Comparison of ENCODE assay signal across 7 mouse cellular contexts in the genomic region with DNA sequence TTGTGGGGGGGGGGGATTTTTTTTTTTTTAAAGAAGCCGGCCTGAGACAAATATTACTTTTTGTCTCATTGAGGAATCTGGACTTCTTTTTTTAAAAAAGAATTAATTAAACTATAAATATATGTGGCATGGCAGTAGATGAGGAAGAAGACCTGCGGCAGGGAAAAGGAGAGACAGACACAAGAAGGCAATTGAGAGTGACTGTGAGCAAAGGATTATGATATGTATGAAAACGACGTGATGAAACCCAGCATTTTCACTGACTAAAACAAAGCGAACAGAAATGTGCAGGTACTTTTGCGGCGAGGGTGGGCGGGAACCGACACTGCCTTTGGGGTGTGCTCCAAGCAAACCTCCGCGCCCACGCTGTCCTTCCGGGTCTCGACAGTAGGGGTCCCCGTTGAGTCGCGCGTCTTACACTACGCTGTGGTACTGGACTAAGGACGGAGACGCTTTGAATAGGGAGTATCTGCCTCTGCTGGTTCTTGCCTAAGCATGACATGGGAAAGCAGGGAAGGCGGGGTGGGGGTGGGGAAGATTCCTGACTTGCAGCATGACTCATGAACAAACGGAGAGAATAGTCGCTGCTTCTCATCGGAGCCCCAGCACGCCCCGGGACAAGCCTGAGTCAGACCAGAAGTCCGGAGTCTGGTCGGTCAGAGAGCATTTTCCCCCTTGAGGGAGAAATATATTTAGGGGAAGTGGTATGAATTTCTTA. TPM values are rescaled to one million over a fixed set of nuclear protein-coding genes. Genes with fewer than 3 reads are reported as not detected.
DNase-seq lines count a peak whose midpoint lies in the region; ATAC-seq and TF ChIP-seq lines count a peak whose summit lies in the region.

No protein-coding gene starts in this region.

- peaks cover 13% of the 10 kb centered on the region for H3K4me1 ChIP-seq in embryonic facial prominence, embryonic 13.5 days
- peaks cover 3% of the 10 kb centered on the region; the same call in 1 of the 2 replicates for H3K4me1 ChIP-seq in heart, adult 2 months (ENCODE audit: control insufficient read depth, insufficient read depth, low read length)
- no peaks in the 10 kb centered on the region for H3K4me1 ChIP-seq in limb, embryonic 13.5 days
- peaks cover 13% of the 10 kb centered on the region for H3K4me1 ChIP-seq in midbrain, embryonic 16.5 days (ENCODE audit: control insufficient read depth, insufficient read depth, low read length)

- TF ChIP-seq EP300 in heart, adult 2 months (IDR thresholded peaks at IDR 0.05; ENCODE audit: insufficient read depth, low read depth, low read length) = peak; percentile 98; the same call in 1 of the 2 replicates

- intact Hi-C loops in heart, adult 2 months (cut with DNase I) = loop anchor here (1.0 to 5.0 kb wide), 7 partner anchors 29 to 249 kb away; a partner anchor contains a TSS

- TF ChIP-seq POLR2A in heart, adult 2 months (IDR thresholded peaks at IDR 0.05; ENCODE audit: insufficient read depth, low read depth, low read length) = peak; percentile 55

- no peak overlapping the region for H3K27ac ChIP-seq in embryonic facial prominence, embryonic 13.5 days
- peak overlapping the region; percentile 86 for H3K27ac ChIP-seq in heart, adult 2 months
- H3K27ac ChIP-seq in limb, embryonic 13.5 days = no peak overlapping the region
- H3K27ac ChIP-seq in midbrain, embryonic 16.5 days (ENCODE audit: low read length) = 0 out of 2 replicates have a peak overlapping the region, but pooled peaks have one; percentile 33

- peak overlapping the region; percentile 34 for H3K4me3 ChIP-seq in embryonic facial prominence, embryonic 13.5 days
- peak overlapping the region; percentile 42 for H3K4me3 ChIP-seq in heart, adult 2 months
- peak overlapping the region; percentile 31 for H3K4me3 ChIP-seq in limb, embryonic 13.5 days
- H3K4me3 ChIP-seq in midbrain, embryonic 16.5 days (ENCODE audit: low read depth, low read length) = peak overlapping the region; percentile 40

- H3K9me3 ChIP-seq in embryonic facial prominence, embryonic 13.5 days = no peaks in the 10 kb centered on the region
- H3K9me3 ChIP-seq in limb, embryonic 13.5 days = no peaks in the 10 kb centered on the region
- H3K9me3 ChIP-seq in midbrain, embryonic 16.5 days (replicated peaks; ENCODE audit: control insufficient read depth, low read length, poor library complexity, severe bottlenecking) = no peaks in the 10 kb centered on the region

- peak; percentile 92 for DNase-seq in adrenal gland, postnatal 25 days
- DNase-seq in heart, adult 2 months = peak; percentile 91 to 97
- peak; percentile 80 to 92 for DNase-seq in kidney, adult 8-10 months
- peak; percentile 71 to 89 for DNase-seq in spleen, postnatal 10 days (ENCODE audit: low spot score in 2 of 2)

- no peaks in the 10 kb centered on the region for H3K79me2 ChIP-seq in heart, adult 2 months (replicated peaks; ENCODE audit: control insufficient read depth, insufficient read depth, low read length)

- H3K27me3 ChIP-seq in embryonic facial prominence, embryonic 13.5 days = no peaks in the 10 kb centered on the region
- no peaks in the 10 kb centered on the region for H3K27me3 ChIP-seq in heart, adult 2 months (ENCODE audit: control insufficient read depth, insufficient read depth, low read length)
- H3K27me3 ChIP-seq in limb, embryonic 13.5 days = 0 out of 2 replicates have a peak, but pooled peaks cover 3% of the 10 kb centered on the region
- H3K27me3 ChIP-seq in midbrain, embryonic 16.5 days (ENCODE audit: control insufficient read depth, insufficient read depth, low read depth, low read length) = no peaks in the 10 kb centered on the region

- peak overlapping the region; percentile 59 for H3K4me2 ChIP-seq in embryonic facial prominence, embryonic 13.5 days
- peak overlapping the region; percentile 60 for H3K4me2 ChIP-seq in limb, embryonic 13.5 days (replicated peaks)
- H3K4me2 ChIP-seq in midbrain, embryonic 16.5 days (ENCODE audit: low read length) = peak overlapping the region; percentile 70

- ATAC-seq in embryonic facial prominence, embryonic 13.5 days (ENCODE audit: insufficient number of reproducible peaks, insufficient read depth, low FRiP score, low TSS enrichment, low read depth) = peak; percentile 93
- peak; percentile 94 for ATAC-seq in limb, embryonic 13.5 days (ENCODE audit: low FRiP score, low read depth)
- ATAC-seq in midbrain, embryonic 16.5 days = peak; percentile 97

- H3K9ac ChIP-seq in embryonic facial prominence, embryonic 13.5 days = peak overlapping the region; percentile 53; the same call in 1 of the 2 replicates
- H3K9ac ChIP-seq in heart, adult 2 months (ENCODE audit: low read depth, low read length) = 0 out of 2 replicates have a peak overlapping the region, but pooled peaks have one; percentile 24
- no peak overlapping the region; the same call in 1 of the 2 replicates for H3K9ac ChIP-seq in limb, embryonic 13.5 days
- H3K9ac ChIP-seq in midbrain, embryonic 16.5 days (ENCODE audit: low read depth, low read length) = peak overlapping the region; percentile 65

- peak; percentile 87 for TF ChIP-seq CTCF in heart, adult 2 months (IDR thresholded peaks at IDR 0.05)

- 5% methylated on average over 29 of the region's 29 CpGs for WGBS in embryonic facial prominence, embryonic 13.5 days
- 3% methylated on average over 29 of the region's 29 CpGs for WGBS in heart, adult 2 months
- WGBS in limb, embryonic 13.5 days = 7% methylated on average over 29 of the region's 29 CpGs
- WGBS in midbrain, embryonic 16.5 days = 6% methylated on average over 29 of the region's 29 CpGs

- no peaks in the 10 kb centered on the region for H3K36me3 ChIP-seq in embryonic facial prominence, embryonic 13.5 days
- no peaks in the 10 kb centered on the region for H3K36me3 ChIP-seq in heart, adult 2 months (ENCODE audit: control insufficient read depth, insufficient read depth, low read length)
- no peaks in the 10 kb centered on the region for H3K36me3 ChIP-seq in limb, embryonic 13.5 days
- no peaks in the 10 kb centered on the region for H3K36me3 ChIP-seq in midbrain, embryonic 16.5 days (ENCODE audit: control insufficient read depth, insufficient read depth, low read length)

RNA-seq across cellular contexts. Expression of a gene that starts 50.6 kb away (rescaled TPM):
- total RNA-seq in adrenal gland, postnatal 25 days (2021) = 18.9 and 23.0 TPM in 2 replicates
- polyA plus RNA-seq in embryonic facial prominence, embryonic 13.5 days (2015; fragmentation: Nextera tagmentation; extraction: Ambion mirVana) = 12.9 and 14.8 TPM in 2 replicates
- total RNA-seq in heart, adult 2 months (2021) = 1 to 10 TPM; 6.6 to 7.7 TPM
- polyA plus RNA-seq in heart, adult 2 months (2012; rRNA removed) = 6.2 and 7.8 TPM in 2 replicates
- 12.8 and 15.2 TPM in 2 replicates for polyA plus RNA-seq in limb, embryonic 13.5 days (2015; fragmentation: Nextera tagmentation; extraction: Ambion mirVana)
- polyA plus RNA-seq in midbrain, embryonic 16.5 days (2015; fragmentation: Nextera tagmentation; extraction: Ambion mirVana) = 18.5 and 18.8 TPM in 2 replicates

Comparison
In these comparisons a context has a peak if more than half of its experiments do, and no peak if none do; other contexts are left out.
1. H3K27ac ChIP-seq: peak in heart, adult 2 months (single experiment) and midbrain, embryonic 16.5 days (single experiment); none in embryonic facial prominence, embryonic 13.5 days (single experiment) and limb, embryonic 13.5 days (single experiment).
2. Peak in every context shown above with its lines, with median percentiles within 50 percentile points of each other: DNase-seq, ATAC-seq, H3K4me2 ChIP-seq and H3K4me3 ChIP-seq.